Mouse (Mus musculus) left cerebral cortex, postnatal 14 days (tissue): ENCODE results near the gene Triml2. TPM values are rescaled to one million over a fixed set of nuclear protein-coding genes. Genes with fewer than 3 reads are reported as not detected.
A peak's percentile ranks its signal among the peaks of the same experiment; 100 is the strongest.

Experiments
- DNase-seq, 2 experiments: peaks; one replicate each; pipeline ENCODE4 v3.0.0; 2021 to 2022; ENCODE audit warnings: low spot score in 2 of 2, mixed read lengths in 1 of 2
- intact Hi-C: fragments of 180-260 bp; cut with DNase I; formaldehyde crosslinking; loops from one replicate; pipeline ENCODE4 v1.15.1; 2025
- long read RNA-seq, 2 experiments: library from polyadenylated mRNA; stranded (forward); transcript quantifications; one replicate each; pipeline ENCODE4 v2.0.0; 2021
- total RNA-seq, 2 experiments: library from RNA; stranded (reverse); gene quantifications; 2 replicates each; pipeline ENCODE4 v1.2.3; 2021

The Triml2 gene
- total RNA-seq, result under 1 TPM in 1 of 2 experiments, not detected in 1; 0.23 TPM
- long read RNA-seq, experiment 1, result 0 reads
- long read RNA-seq, experiment 2, result 0 reads

DNA sequence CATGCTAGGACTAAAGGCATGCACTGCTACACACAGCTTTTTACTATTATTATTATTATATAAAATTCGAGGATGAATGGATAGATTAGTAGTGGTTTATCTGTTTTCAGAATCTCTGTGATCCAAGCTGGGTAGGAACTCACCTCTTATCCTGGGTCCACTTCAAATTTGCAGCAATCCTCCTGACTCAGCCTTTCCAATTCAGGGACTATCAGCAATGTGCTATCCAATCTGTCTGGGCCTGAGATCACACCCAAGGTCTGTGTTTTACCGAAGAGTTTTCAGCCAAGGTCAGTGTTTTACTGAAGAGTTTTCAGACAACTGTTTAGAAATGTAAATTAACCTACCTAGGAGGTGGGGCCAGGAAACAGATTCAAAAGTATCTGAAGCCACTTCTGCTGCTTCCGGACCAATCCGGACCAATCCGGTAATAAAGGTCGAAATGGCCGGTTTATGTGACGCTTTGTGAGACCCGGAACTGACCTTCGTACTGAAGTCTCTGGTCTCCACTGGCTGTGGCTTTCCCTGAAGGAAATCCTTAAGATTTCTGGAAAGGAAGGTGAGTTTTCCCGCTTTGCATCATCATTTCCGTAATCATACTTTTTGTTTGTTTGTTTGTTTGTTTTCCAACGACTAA is at the start of gene Triml2:
Gene Triml2, plus strand, starts transcription at position 488 of the 637 bp plus-strand sequence.
- intact Hi-C loops, result no loop called here
- no peak for DNase-seq

DNA sequence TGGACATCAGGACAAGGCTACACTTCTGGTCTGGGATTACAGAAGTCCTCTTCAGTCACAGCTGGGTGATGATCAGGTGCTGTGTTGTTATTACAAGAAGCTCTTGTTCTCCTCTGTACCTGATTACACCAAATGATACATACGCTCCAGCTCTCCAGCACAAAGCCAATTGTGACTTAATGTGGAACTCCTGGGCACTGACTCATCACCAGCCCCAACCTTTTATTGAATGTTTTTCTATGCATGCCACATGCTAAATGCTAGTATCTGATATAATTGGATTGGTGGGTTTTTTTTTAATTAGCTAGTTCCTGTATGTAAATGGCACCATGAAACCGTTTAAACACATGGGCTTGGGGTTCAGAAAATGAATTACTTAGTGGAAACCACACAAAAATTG is 39.0 kb upstream of the Triml2 start, which contains the start of gene Triml1:
Gene Triml1, minus strand, starts transcription at position 101 of the 400 bp plus-strand sequence.
- intact Hi-C loops, result no loop called here
- no peak for DNase-seq

DNA sequence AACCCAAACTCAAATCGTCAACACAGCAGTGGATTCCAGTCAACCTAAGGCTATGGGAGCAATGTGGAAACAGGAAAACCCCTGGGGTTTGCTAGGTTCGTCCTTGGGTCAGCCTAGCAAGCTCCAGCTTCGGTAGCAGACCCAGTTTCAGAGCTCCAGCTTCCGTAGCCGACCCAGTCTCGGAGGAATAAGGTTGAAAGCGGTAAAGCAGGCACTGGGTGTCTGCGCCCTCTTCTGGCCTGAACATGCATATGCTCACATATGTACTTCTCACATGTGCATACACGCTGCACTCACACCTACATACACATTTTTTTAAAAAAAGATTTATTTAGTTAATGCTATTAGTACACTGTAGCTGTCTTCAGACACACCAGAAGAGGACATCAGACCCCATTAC is 31.0 kb upstream of the Triml2 start:
- DNase-seq, result no peak
- intact Hi-C loops, result no loop called here

DNA sequence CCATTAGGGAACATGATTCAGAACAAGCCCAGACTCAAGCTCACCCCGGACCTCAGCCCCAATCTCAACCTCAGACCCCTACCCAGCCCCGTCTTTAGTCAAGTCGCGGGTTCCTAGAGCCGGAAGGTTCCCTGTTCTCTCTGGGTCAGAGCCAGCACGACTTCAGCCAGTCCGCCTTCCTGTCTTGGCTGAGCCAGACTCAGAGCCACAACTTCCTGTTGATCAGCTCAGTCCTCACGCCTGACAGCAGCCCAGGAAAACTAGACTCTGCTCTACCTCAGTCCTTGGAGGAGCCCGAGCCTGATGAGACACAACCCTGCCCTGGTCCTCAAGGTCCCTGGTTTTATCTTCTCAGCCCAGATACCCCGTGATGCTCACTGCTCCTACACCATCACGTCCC is 17.1 kb upstream of the Triml2 start:
- DNase-seq, result no peak
- intact Hi-C loops, result no loop called here

DNA sequence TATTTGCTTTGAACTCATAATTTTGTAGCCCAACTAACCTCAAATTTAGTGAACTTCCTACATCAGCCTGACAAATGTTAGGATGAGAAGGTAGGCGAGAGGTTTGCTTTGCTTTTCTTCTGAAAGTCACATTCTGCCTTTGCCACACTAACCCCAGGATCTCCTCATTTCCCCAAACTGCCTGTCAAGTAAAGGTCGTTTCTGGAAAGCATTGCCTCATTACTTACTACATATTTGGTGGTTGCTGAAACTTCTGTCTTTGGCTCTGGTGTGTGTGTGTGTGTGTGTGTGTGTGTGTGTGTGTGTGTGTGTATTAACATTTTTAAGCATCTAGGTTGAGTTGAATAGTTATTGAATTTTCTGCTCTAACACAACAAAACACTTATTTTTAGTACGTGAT is 15.9 kb upstream of the Triml2 start:
- intact Hi-C loops, result no loop called here
- no peak for DNase-seq

DNA sequence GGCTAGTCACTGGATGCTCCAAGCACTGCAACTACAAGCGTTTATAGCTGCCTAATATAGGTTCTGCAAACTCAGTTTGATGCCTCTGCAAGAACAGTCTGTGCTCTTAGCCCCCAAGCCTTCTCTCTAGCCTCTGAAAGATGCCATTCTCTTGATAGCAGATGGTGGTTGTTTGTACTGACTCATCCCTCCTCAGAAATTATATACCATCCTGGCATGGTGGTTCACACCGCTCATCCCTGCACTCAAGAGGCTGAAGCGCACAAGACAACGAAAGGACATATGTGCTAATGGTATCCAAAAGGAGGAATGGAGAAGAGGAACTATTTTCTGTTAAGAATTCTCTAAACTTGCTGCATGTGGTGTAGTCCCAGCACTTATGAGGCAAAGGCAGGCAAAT is 12.3 kb upstream of the Triml2 start:
- intact Hi-C loops, result no loop called here
- DNase-seq, result peak in 1 of 2 experiments; percentile 15

DNA sequence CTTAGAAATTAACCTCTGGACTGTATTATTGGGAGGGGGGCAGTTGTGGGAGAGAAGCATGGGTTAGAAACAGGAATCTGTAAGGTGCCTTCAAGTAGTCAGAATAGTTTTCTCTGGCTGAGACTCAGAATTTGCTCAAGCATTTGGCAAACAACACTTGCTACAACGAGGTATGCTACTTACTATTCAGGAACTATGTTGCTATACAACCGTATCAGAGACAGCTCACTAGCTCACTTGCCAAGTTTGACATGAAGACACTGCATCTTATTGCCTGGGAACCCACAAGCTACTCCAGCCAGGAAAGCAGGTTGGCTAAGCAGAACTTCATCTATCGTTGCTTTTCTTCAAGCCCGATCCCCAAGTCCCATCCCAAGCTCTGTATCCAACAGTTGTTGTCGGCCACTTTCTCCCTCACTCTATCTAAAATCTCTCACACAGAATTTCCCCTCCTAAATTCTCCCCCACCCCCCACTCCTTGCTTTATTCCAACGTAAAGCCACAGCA is 11.0 kb upstream of the Triml2 start:
- intact Hi-C loops, result no loop called here
- DNase-seq, result peak in 1 of 2 experiments; percentile 14

DNA sequence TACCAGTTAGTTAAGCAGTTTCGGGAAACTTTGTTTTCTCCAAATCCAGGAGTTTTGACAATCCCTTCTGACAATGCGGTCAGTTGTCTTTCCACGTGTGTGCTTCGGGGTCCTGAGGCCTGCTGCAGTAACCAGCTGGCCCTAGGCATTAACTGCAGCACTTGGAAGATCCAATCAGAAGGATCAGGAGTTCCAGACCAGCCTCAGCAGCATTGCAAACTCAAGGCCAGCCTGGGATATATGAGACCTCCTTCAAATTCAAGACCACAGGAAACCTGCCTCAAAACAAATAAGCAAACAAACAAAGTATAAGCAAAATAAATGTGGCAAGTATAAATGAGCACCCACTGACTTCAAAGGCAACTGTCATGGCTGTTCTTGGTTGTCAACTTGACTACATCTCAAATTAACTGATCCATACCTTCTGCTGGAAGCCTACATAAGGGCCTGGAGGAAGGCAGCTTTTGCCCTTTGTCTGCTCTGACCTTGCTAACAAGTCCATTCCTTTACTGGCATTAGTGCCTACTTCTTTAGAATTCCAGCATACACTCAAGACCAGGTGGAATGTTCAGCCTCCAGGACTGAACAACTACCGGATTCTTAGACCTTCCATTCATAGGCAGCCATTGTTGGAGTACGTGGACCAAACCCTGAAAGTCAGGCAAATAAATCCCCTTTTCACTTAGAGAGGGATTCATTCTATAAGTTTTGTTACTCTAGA is 3.4 kb upstream of the Triml2 start:
- intact Hi-C loops, result no loop called here
- no peak for DNase-seq

DNA sequence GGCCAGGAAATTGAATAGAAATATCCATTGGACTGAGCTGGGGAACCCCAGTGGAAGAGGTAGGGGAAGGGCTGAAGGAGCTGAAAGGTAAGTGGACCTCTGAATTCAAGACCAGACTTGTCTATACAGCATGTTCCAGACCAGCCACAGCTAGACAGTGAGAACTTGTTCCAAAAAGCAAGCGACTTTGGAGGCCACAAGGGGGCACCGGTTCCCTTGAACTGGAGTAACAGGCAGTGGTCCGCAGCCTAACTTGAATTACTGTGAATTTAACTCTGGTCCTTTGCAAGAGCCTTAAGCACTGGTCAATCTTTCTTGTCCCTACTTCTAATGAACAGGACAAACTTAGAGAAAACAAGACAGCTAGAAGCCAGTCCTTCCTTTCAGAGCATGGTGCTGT is 2.1 kb upstream of the Triml2 start:
- intact Hi-C loops, result no loop called here
- no peak for DNase-seq

DNA sequence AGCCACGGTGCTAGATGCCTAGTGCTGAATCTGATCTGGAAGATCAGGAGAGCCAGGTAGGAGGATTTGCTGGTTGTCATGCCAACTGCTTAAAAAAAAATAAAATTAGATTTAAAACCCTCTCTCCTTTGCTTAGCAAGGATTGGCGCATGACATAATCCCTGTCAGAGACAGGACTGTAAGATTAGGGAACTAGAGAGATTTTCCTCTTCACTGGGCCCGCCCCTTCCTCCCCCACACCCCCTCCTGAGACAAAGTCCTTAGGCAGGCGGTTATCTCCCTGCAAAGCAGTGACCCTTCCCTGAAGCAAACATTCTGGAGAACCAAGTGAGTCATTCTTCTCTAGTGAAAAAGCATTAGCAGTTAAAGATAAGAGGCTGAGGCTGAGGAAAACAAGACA is 1.2 kb upstream of the Triml2 start:
- intact Hi-C loops, result no loop called here
- DNase-seq, result peak; percentile 9 to 12

DNA sequence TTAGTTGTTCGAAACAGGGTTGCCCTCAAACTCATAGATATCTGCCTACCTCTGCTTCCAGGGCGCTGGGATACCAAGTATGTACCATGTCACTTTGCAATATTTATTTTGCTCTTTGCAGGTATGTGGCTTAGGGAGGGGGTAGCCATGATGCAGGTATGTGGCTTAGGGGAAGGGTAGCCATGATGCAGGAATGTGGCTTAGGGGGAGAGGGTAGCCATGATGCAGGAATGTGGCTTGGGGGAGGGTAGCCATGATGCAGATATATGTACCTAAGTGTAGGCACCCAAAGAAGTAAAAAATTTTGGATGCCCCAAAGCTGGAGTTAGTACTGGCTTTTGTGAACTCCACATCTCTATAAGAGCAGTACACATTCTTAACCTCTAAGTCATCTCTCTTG is 1.9 kb downstream of the Triml2 start:
- DNase-seq, result no peak
- intact Hi-C loops, result no loop called here

DNA sequence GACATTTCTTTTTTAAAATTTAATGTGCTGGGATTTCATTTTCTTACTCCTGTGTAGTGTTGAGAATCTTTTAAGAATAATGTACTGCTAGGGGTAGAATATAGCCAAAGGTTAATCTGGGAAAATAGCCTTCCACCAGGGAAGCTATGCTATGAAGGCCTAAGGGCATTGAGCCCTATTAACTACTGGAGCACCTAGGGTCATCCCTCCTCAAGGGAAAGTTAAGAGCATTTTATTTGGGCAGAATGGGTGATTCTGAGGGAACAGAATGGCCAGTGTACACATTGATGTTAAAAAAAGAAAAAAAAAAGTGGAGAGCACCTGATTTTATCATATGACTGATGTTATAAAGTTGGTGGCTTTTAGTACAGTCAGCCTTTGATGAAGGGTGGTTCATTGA is 35.2 kb downstream of the Triml2 start:
- intact Hi-C loops, result no loop called here

DNA sequence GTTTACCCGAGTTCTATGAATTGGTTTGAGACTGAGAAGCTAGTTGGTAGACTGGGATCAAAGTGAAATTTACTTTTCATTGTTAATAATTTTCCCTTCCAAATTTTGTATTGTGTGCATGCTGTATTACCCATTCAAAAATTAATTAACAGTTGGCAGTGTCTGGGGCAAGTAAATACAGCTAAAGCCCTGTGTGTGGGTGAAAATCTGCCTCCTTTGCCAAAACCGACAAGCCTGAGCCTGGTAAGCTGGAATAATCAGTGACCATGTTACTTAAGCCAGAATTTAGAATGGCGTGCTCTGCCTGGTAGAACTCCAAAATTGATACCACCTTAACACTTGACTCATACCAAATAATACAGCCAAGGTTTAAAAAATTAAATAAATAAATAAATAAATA is 63.0 kb downstream of the Triml2 start:
- intact Hi-C loops, result no loop called here

More for the DNA sequence above, 35.2 kb downstream of the Triml2 start:
- no peak for DNase-seq

More for the DNA sequence above, 63.0 kb downstream of the Triml2 start:
- DNase-seq, result no peak

Other genes with a start within 250 kb of the Triml2 start
- gene Triml1, start 39.1 kb upstream of the Triml2 start, total RNA-seq, result not detected
- gene Zfp42, start 126.4 kb downstream of the Triml2 start, total RNA-seq, result not detected